Mouse (Mus musculus): ENCODE data around the gene Map2.

Gene Map2

GRCm38 (mm10) chr1:66196716-66197115 lies 21.6 kb downstream of the Map2 start:
- no peak for DNase-seq (ENCODE audit: low read depth, low spot score)

GRCm38 (mm10) chr1:66205517-66205916 lies 30.4 kb downstream of the Map2 start:
- DNase-seq (ENCODE audit: low read depth, low spot score), result no peak

GRCm38 (mm10) chr1:66206904-66207303 lies 31.8 kb downstream of the Map2 start:
- DNase-seq (ENCODE audit: low read depth, low spot score), result no peak

GRCm38 (mm10) chr1:66211074-66211791 lies 36.2 kb downstream of the Map2 start:
- no peak for DNase-seq (ENCODE audit: low read depth, low spot score)

- DNase-seq (ENCODE audit: low read depth, low spot score), result no peak
These were observed 46.4 kb downstream of the Map2 start for GRCm38 (mm10) chr1:66221497-66221896.

GRCm38 (mm10) chr1:66223331-66223730 lies 48.3 kb downstream of the Map2 start:
- DNase-seq (ENCODE audit: low read depth, low spot score), result no peak

GRCm38 (mm10) chr1:66226372-66227368 lies 51.6 kb downstream of the Map2 start:
- DNase-seq (ENCODE audit: low read depth, low spot score), result no peak

- DNase-seq (ENCODE audit: low read depth, low spot score), result no peak
These were observed 53.1 kb downstream of the Map2 start for GRCm38 (mm10) chr1:66228205-66228604.

GRCm38 (mm10) chr1:66230345-66230744 lies 55.3 kb downstream of the Map2 start:
- no peak for DNase-seq (ENCODE audit: low read depth, low spot score)

GRCm38 (mm10) chr1:66231963-66232362 lies 56.9 kb downstream of the Map2 start:
- DNase-seq (ENCODE audit: low read depth, low spot score), result no peak

GRCm38 (mm10) chr1:66244910-66245309 lies 69.8 kb downstream of the Map2 start:
- peak; percentile 38 for DNase-seq (ENCODE audit: low read depth, low spot score)

GRCm38 (mm10) chr1:66251649-66252332 lies 76.7 kb downstream of the Map2 start:
- no peak for DNase-seq (ENCODE audit: low read depth, low spot score)

GRCm38 (mm10) chr1:66252333-66252724 lies 77.3 kb downstream of the Map2 start:
- no peak for DNase-seq (ENCODE audit: low read depth, low spot score)

GRCm38 (mm10) chr1:66263220-66263619 lies 88.1 kb downstream of the Map2 start:
- no peak for DNase-seq (ENCODE audit: low read depth, low spot score)

GRCm38 (mm10) chr1:66266231-66266924 lies 91.3 kb downstream of the Map2 start:
- peak; percentile 18 for DNase-seq (ENCODE audit: low read depth, low spot score)

GRCm38 (mm10) chr1:66277663-66278062 lies 102.6 kb downstream of the Map2 start:
- no peak for DNase-seq (ENCODE audit: low read depth, low spot score)

GRCm38 (mm10) chr1:66279222-66280009 lies 104.3 kb downstream of the Map2 start:
- DNase-seq (ENCODE audit: low read depth, low spot score), result no peak

GRCm38 (mm10) chr1:66280152-66280551 lies 105.1 kb downstream of the Map2 start:
- DNase-seq (ENCODE audit: low read depth, low spot score), result no peak

- DNase-seq (ENCODE audit: low read depth, low spot score), result peak; percentile 37
These were observed 107.4 kb downstream of the Map2 start for GRCm38 (mm10) chr1:66282447-66282846.

- no peak for DNase-seq (ENCODE audit: low read depth, low spot score)
These were observed 113.9 kb downstream of the Map2 start for GRCm38 (mm10) chr1:66288987-66289386.

Measured in mesoderm, embryonic 11.5 days (tissue).